Mouse (Mus musculus): ENCODE measurements at regions not wholly inside any gene's neighbourhood (a gene's known extent, or its start where the extent isn't known, plus 50 kb on each side); places are given as distances from the start of the nearest gene placed in this dataset.

- TF ChIP-seq CTCF (IDR thresholded peaks at IDR 0.05; ENCODE audit: low read depth) = no peak
- TF ChIP-seq EP300 (IDR thresholded peaks at IDR 0.05; ENCODE audit: low read depth) = no peak
Measured at GRCm38 (mm10) chr4:27856086-27856485, 956.8 kb upstream of the Epha7 start.

Measured in liver, postnatal 0 days (tissue).